Mouse (Mus musculus) stomach, embryonic 14.5 days (tissue): ENCODE results near the gene Olfr195. TPM values are rescaled to one million over a fixed set of nuclear protein-coding genes. Genes with fewer than 3 reads are reported as not detected.
"Not testable (repeated sequence)": the region's sequence is repeated elsewhere in the genome, so short reads cannot be mapped to it uniquely, and the experiment has no call there.

Experiments
- ATAC-seq: fragments of 200-750 bp; cut with Nextera tagmentation; 2 replicates; pipeline ENCODE4 v1.8.0; 2017; ENCODE audit warnings: low read depth, moderate TSS enrichment; ENCODE audit not compliant: insufficient number of reproducible peaks, insufficient read depth, low FRiP score
- H3K27ac ChIP-seq: fragments of 300-500 bp; sonication (generic); 2 replicates; pipeline ENCODE4 v1.5.1; 2014; ENCODE audit warnings: mild to moderate bottlenecking, low read length, moderate library complexity, mixed read lengths
- H3K27me3 ChIP-seq: fragments of 300-500 bp; sonication (generic); 2 replicates; pipeline ENCODE4 v1.6.1; 2014; ENCODE audit warnings: low read length, control low read depth, mixed read lengths; ENCODE audit not compliant: control insufficient read depth, insufficient read depth
- H3K36me3 ChIP-seq: fragments of 300-500 bp; sonication (generic); 2 replicates; pipeline ENCODE4 v1.6.1; 2014; ENCODE audit warnings: mild to moderate bottlenecking, control low read depth, low read length, moderate library complexity, mixed read lengths; ENCODE audit not compliant: control insufficient read depth, insufficient read depth
- H3K4me1 ChIP-seq: fragments of 300-500 bp; sonication (generic); 2 replicates; pipeline ENCODE4 v1.6.1; 2014; ENCODE audit warnings: low read length, control low read depth, mixed read lengths; ENCODE audit not compliant: control insufficient read depth, insufficient read depth
- H3K4me2 ChIP-seq: fragments of 300-500 bp; sonication (generic); replicated peaks from 2 replicates; pipeline ENCODE4 v1.6.1; 2014; ENCODE audit warnings: low read depth, low read length, control low read depth
- H3K4me3 ChIP-seq: fragments of 300-500 bp; sonication (generic); 2 replicates; pipeline ENCODE4 v1.5.1; 2014; ENCODE audit warnings: low read depth, low read length, control low read depth
- H3K9ac ChIP-seq: fragments of 300-500 bp; sonication (generic); replicated peaks from 2 replicates; pipeline ENCODE4 v1.6.1; 2014; ENCODE audit warnings: low read depth, mild to moderate bottlenecking, control low read depth, low read length, moderate library complexity, mixed read lengths
- H3K9me3 ChIP-seq: fragments of 300-500 bp; sonication (generic); 2 replicates; pipeline ENCODE4 v1.6.1; 2016; ENCODE audit warnings: low read depth, low read length, control low read depth; ENCODE audit not compliant: control insufficient read depth
- WGBS: fragments of 180-500 bp; shearing (Covaris S2); extraction: QIAGEN DNeasy Blood & Tissue Kit; methylation state at CpG from one replicate; pipeline ENCODE4 v1.1.7; 2014; 5-methylcytosine and 5-hydroxymethylcytosine counted together
- polyA plus RNA-seq: library from polyadenylated mRNA; unstranded; fragments of >200 nt; fragmentation: Nextera tagmentation; extraction: Ambion mirVana; gene quantifications from 2 replicates; pipeline ENCODE4 v1.2.1, GENCODE M21; 2014

The Olfr195 gene
- not detected in 2 replicates for polyA plus RNA-seq

DNA sequence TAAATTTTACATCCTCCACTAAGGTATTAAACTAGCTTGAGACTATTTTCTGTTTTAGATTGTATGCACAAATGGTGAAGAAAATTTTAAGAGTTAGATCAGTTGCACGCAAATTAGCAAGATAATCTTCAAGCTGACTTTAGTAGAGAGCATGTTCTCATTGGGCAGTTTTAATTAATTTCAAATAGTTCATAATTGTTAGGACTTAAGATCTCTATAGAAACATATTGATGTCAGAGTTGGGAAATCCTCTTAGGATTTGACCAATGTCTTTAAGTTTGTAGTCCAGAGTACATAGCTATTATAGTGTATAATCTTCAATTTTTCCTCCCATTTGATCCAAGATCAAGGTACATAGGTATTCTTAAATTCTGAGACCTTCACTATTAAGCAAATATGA lies at the start of gene Olfr195:
Gene Olfr195, plus strand, starts transcription at position 301 of the 400 bp plus-strand sequence.
- Histone ChIP-seq H3K9ac (no peak within 1 kb of the TSS), H3K36me3 (no peaks in the 10 kb centered on the region), H3K4me2 (no peak within 1 kb of the TSS), H3K4me1 (no peaks in the 10 kb centered on the region), H3K27ac (no peak within 1 kb of the TSS), H3K9me3 (no peaks in the 10 kb centered on the region), H3K4me3 (no peak within 1 kb of the TSS), H3K27me3 (no peaks in the 10 kb centered on the region)
- no peak for ATAC-seq
- 83% methylated on average over 1 of the region's 1 CpGs for WGBS

DNA sequence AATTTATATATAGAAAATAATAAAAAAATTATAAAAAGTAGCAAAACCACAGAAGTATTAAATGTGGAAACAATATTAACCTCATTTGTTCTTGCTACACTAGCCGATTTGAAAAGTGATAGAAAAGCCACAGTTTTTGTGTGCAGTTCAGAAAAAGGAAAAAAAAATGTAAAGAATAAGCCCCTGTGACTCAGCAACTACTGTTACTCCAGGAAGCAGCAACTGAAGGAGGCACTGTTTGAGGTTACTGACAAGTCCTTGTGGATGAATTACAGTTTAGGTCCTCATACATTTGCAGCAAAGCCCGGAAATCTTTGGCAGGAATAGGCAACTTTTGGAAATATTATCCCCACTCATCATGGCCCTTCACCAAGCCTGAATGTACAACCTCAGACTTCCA lies 41.5 kb upstream of the Olfr195 start:
- H3K9ac ChIP-seq = no peak overlapping the region
- no peak overlapping the region for H3K4me3 ChIP-seq
- ATAC-seq = no peak
- no peak overlapping the region for H3K27ac ChIP-seq
- H3K27me3 ChIP-seq = no peaks in the 10 kb centered on the region
- no peaks in the 10 kb centered on the region for H3K9me3 ChIP-seq
- H3K4me2 ChIP-seq = no peak overlapping the region
- no peaks in the 10 kb centered on the region for H3K4me1 ChIP-seq
- no peaks in the 10 kb centered on the region for H3K36me3 ChIP-seq
- 70% methylated on average over 2 of the region's 2 CpGs for WGBS

DNA sequence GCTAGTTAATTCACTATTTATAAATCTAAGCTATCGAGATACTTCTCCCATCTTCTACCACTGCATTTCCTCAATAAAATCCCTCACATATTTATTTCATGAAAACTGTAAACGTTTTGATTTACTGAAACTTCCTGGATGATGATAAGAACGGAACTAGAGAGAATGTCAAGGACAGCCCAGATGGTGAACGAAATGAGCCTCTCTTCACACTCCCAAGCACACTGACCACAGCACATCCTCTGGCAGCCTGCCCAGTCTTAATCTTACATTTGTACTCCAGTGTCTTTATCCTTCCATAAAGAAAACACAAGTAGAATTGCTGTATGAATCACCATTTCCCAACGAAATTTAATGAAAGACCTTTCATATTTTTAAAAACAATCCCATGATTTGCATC lies 38.3 kb upstream of the Olfr195 start:
- H3K9me3 ChIP-seq, H3K27me3 ChIP-seq, H3K36me3 ChIP-seq, H3K4me1 ChIP-seq, H3K4me3 ChIP-seq, ATAC-seq, H3K4me2 ChIP-seq, H3K9ac ChIP-seq, H3K27ac ChIP-seq: not testable (repeated sequence)
- 44% methylated on average over 5 of the region's 5 CpGs for WGBS

DNA sequence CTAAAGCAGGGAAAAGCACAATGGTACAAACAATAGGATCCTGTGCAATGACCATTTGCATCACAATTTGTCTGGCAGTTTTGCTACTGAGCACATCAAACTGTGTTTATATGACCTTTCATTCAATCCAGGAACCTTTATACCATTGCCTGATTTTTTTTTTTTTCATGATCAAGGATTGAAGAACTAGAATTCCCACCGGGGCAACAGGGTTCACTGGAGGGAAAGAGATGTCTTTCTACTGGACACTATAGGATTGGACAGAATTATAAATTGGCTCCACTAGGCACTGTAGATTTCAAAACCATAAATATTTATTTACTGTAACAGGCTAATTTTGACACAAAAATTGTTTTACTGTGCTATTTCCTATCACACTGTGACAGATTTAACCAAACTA lies 35.1 kb upstream of the Olfr195 start, which contains the start of gene Olfr193:
Gene Olfr193, minus strand, starts transcription at position 101 of the 400 bp plus-strand sequence.
- Histone ChIP-seq H3K27me3 (no peaks in the 10 kb centered on the region), H3K4me2 (no peak within 1 kb of the TSS), H3K9me3 (no peaks in the 10 kb centered on the region), H3K9ac (no peak within 1 kb of the TSS), H3K4me3 (no peak within 1 kb of the TSS), H3K4me1 (no peaks in the 10 kb centered on the region), H3K27ac (no peak within 1 kb of the TSS), H3K36me3 (no peaks in the 10 kb centered on the region)
- WGBS = 77% methylated on average over 1 of the region's 1 CpGs
- ATAC-seq = no peak

DNA sequence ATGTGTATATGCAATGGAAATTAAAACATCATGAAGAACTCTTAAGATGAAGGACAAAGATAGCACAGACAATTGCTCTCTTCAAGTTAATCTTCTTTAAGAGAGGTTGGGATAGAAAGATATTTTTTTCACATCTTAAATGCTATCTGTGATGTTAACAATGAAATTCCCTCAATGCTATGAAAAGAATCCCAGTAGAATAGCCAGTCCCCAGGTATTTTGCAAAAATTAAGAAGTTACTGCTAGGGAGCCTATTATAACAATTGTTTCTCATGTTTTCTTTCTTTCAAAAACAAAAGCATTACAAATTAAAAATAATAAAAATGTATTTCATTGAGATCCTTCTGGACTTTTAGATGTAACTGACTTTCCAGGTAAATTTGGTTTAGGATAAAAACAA lies 25.9 kb upstream of the Olfr195 start, which contains the start of gene Olfr194:
Gene Olfr194, minus strand, starts transcription at position 101 of the 400 bp plus-strand sequence.
- no peaks in the 10 kb centered on the region for H3K9me3 ChIP-seq
- no peak within 1 kb of the TSS for H3K4me3 ChIP-seq
- no peak within 1 kb of the TSS for H3K9ac ChIP-seq
- H3K36me3 ChIP-seq = no peaks in the 10 kb centered on the region
- H3K27me3 ChIP-seq = no peaks in the 10 kb centered on the region
- no peak for ATAC-seq
- no peak within 1 kb of the TSS for H3K4me2 ChIP-seq
- H3K4me1 ChIP-seq = no peaks in the 10 kb centered on the region
- no peak within 1 kb of the TSS for H3K27ac ChIP-seq

DNA sequence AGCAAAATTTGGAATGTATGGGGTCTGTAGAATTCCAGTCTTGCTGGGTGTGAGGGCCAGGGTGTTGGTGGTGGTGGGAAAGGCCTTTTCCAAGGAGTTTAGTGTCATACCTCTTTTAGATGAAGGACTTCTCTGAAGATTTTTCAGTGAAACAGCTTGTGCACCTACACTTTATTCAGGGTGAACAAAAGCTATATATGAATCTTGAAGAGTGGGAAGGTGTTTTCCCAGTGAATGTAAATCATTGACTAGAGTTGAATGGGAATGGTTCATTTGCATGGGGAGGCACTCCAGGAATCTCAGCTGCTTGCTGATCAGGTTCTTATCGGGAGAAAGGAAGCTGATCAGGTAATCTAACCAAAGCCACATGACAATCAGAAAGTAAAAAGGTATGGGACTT lies 16.1 kb upstream of the Olfr195 start:
- Histone ChIP-seq H3K27ac (no peak overlapping the region), H3K4me1 (no peaks in the 10 kb centered on the region), H3K36me3 (no peaks in the 10 kb centered on the region), H3K9me3 (no peaks in the 10 kb centered on the region), H3K27me3 (no peaks in the 10 kb centered on the region), H3K9ac (no peak overlapping the region), H3K4me3 (no peak overlapping the region), H3K4me2 (no peak overlapping the region)
- WGBS = 70% methylated on average over 1 of the region's 1 CpGs
- ATAC-seq = no peak

DNA sequence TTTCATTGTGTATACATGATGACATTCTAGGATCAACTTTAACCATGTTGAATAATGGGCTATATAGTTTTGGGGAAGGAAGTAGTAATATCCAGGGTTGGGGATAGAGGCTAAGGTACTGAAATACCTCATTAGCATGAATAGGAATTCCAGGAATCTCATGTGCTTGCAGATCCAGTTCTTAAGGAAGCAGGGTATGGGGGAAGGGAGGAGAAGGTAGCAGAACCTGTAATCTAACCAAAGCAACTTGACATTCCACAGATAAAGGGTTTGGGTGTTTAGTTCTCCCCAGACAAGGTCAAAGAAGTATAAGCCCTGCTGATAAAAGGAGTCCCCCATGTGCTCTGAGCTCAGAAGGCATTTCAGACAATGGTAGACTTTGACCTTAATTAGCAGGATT lies 5.7 kb upstream of the Olfr195 start:
- no peak overlapping the region for H3K9ac ChIP-seq
- no peak for ATAC-seq
- no peaks in the 10 kb centered on the region for H3K36me3 ChIP-seq
- H3K27ac ChIP-seq = no peak overlapping the region
- H3K4me3 ChIP-seq = no peak overlapping the region
- no peaks in the 10 kb centered on the region for H3K27me3 ChIP-seq
- no peak overlapping the region for H3K4me2 ChIP-seq
- H3K9me3 ChIP-seq = no peaks in the 10 kb centered on the region
- H3K4me1 ChIP-seq = no peaks in the 10 kb centered on the region

DNA sequence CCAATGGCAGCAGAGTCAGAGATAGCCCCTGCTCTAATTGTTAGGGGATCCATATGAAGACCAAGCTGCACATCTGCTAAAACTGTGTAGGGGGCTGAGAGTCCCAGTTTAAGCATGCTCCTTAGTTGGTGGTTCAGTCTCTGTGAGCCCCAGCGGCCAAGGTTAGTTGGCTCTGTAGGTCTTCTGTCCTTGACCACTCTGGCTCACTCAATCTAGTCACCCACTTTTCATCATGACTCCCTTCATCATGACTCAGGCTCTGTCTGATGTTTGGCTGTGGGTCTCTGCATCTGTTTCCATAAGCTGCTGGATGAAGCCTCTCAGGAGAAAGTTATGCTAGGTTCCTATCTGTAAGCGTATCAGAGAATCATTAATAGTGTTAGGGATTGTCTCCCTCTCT lies 5.2 kb downstream of the Olfr195 start:
- Histone ChIP-seq H3K9me3 (no peaks in the 10 kb centered on the region), H3K4me3 (no peak overlapping the region), H3K27me3 (no peaks in the 10 kb centered on the region)

DNA sequence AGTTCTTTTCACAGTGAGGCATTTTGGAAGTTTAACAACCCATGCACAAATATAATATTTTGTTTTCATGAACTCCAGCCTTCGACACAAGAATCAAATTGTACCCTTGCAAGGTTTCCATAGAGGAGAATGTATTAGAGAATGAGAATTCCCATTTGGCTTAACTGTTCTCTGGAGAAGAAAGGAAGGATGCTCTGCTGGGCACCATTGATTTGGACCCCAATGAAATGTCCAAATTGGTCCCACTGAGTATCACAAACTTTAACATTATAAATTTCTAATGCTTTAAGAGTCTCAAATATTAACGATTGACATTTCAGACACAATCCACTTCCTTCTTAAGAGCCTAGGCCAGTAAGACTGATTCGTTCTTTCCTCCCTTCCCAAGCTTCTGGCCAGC lies 23.5 kb downstream of the Olfr195 start, which contains the start of gene Olfr196:
Gene Olfr196, minus strand, starts transcription at position 101 of the 400 bp plus-strand sequence.
- no peaks in the 10 kb centered on the region for H3K36me3 ChIP-seq
- no peaks in the 10 kb centered on the region for H3K27me3 ChIP-seq
- H3K27ac ChIP-seq = no peak within 1 kb of the TSS
- no peak within 1 kb of the TSS for H3K4me3 ChIP-seq
- no peak for ATAC-seq
- no peak within 1 kb of the TSS for H3K4me2 ChIP-seq
- no peak within 1 kb of the TSS for H3K9ac ChIP-seq
- 73% methylated on average over 3 of the region's 3 CpGs for WGBS
- H3K4me1 ChIP-seq = no peaks in the 10 kb centered on the region
- no peaks in the 10 kb centered on the region for H3K9me3 ChIP-seq

More for the DNA sequence above, 5.2 kb downstream of the Olfr195 start:
- H3K4me2 ChIP-seq = no peak overlapping the region
- H3K4me1 ChIP-seq = no peaks in the 10 kb centered on the region
- no peaks in the 10 kb centered on the region for H3K36me3 ChIP-seq
- H3K9ac ChIP-seq = no peak overlapping the region
- no peak overlapping the region for H3K27ac ChIP-seq
- 93% methylated on average over 2 of the region's 2 CpGs for WGBS
- ATAC-seq = no peak
